Mouse (Mus musculus): ENCODE measurements around the gene Trim12c. TPM values are rescaled to one million over a fixed set of nuclear protein-coding genes. Genes with fewer than 3 reads are reported as not detected.

Gene Trim12c
- polyA plus RNA-seq (2012; rRNA removed), result 2.0 and 2.6 TPM in 2 replicates

GRCm38 (mm10) chr7:104352717-104353599, at the start of gene Trim12c:
Gene Trim12c, minus strand, starts transcription at chr7:104353362.

GRCm38 (mm10) chr7:104400698-104401097, 47.5 kb upstream of the Trim12c start, which contains the start of gene Trim30c:
Gene Trim30c, minus strand, starts transcription at chr7:104400837.

GRCm38 (mm10) chr7:104369736-104370414, 16.7 kb upstream of the Trim12c start, which contains the start of gene Trim30b:
Gene Trim30b, minus strand, starts transcription at chr7:104369884.

GRCm38 (mm10) chr7:104329171-104329570, 24.0 kb downstream of the Trim12c start, which contains the start of gene Trim34b:
Gene Trim34b, plus strand, starts transcription at chr7:104329471.

GRCm38 (mm10) chr7:104315369-104316080, 37.6 kb downstream of the Trim12c start, which contains the start of gene Trim12a:
Gene Trim12a, minus strand, starts transcription at chr7:104315466.

Other genes starting within 250 kb of the Trim12c start
- gene Olfr646, start 248.5 kb downstream of the Trim12c start, polyA plus RNA-seq (2012; rRNA removed), result not detected in 2 replicates
- not detected in 2 replicates for gene Ubqln5, start 223.5 kb downstream of the Trim12c start, polyA plus RNA-seq (2012; rRNA removed)
- gene Olfr643, start 216.0 kb downstream of the Trim12c start, polyA plus RNA-seq (2012; rRNA removed), result not detected in 2 replicates
- not detected in 2 replicates for gene Ubqln3, start 210.1 kb downstream of the Trim12c start, polyA plus RNA-seq (2012; rRNA removed)
- not detected in 2 replicates for gene Ubqlnl, start 202.8 kb downstream of the Trim12c start, polyA plus RNA-seq (2012; rRNA removed)
- 0.15 TPM in 1 of 2 replicates, not detected in the other for gene Olfm5, start 188.5 kb downstream of the Trim12c start, polyA plus RNA-seq (2012; rRNA removed)
- gene Olfr648, start 170.0 kb downstream of the Trim12c start, polyA plus RNA-seq (2012; rRNA removed), result 0.10 TPM in 2 replicates
- gene Olfr649, start 157.4 kb downstream of the Trim12c start, polyA plus RNA-seq (2012; rRNA removed), result not detected in 2 replicates
- 0.45 and 0.96 TPM in 2 replicates for gene Trim6, start 134.6 kb downstream of the Trim12c start, polyA plus RNA-seq (2012; rRNA removed)
- 2.0 and 2.7 TPM in 2 replicates for gene Trim34a, start 108.9 kb downstream of the Trim12c start, polyA plus RNA-seq (2012; rRNA removed)
- gene Trim5, start 65.3 kb downstream of the Trim12c start, polyA plus RNA-seq (2012; rRNA removed), result 0.17 and 0.24 TPM in 2 replicates
- 3.3 and 5.3 TPM in 2 replicates for gene Trim12a, start 37.9 kb downstream of the Trim12c start, polyA plus RNA-seq (2012; rRNA removed)
- gene Trim34b, start 23.9 kb downstream of the Trim12c start, polyA plus RNA-seq (2012; rRNA removed), result 0.02 TPM in 1 of 2 replicates, not detected in the other
- gene Trim30b, start 16.5 kb upstream of the Trim12c start, polyA plus RNA-seq (2012; rRNA removed), result 0.10 and 0.14 TPM in 2 replicates
- gene Trim30c, start 47.5 kb upstream of the Trim12c start, polyA plus RNA-seq (2012; rRNA removed), result 0.10 and 0.18 TPM in 2 replicates
- gene Trim30a, start 111.8 kb upstream of the Trim12c start, polyA plus RNA-seq (2012; rRNA removed), result 1.7 and 1.9 TPM in 2 replicates
- 0.69 and 0.84 TPM in 2 replicates for gene Trim30d, start 154.5 kb upstream of the Trim12c start, polyA plus RNA-seq (2012; rRNA removed)
- gene Olfr651, start 196.8 kb upstream of the Trim12c start, polyA plus RNA-seq (2012; rRNA removed), result not detected in 2 replicates
- gene Olfr652, start 207.5 kb upstream of the Trim12c start, polyA plus RNA-seq (2012; rRNA removed), result not detected in 2 replicates
- not detected in 2 replicates for gene Olfr653, start 224.0 kb upstream of the Trim12c start, polyA plus RNA-seq (2012; rRNA removed)
- gene Olfr654, start 233.7 kb upstream of the Trim12c start, polyA plus RNA-seq (2012; rRNA removed), result not detected in 2 replicates
- 0.05 and 0.15 TPM in 2 replicates for gene Olfr655, start 248.4 kb upstream of the Trim12c start, polyA plus RNA-seq (2012; rRNA removed)